Mouse (Mus musculus) heart, adult 2 months (tissue): ENCODE measurements around the gene Klhl20. TPM values are rescaled to one million over a fixed set of nuclear protein-coding genes. Genes with fewer than 3 reads are reported as not detected.
A peak's percentile ranks its signal among the peaks of the same experiment; 100 is the strongest.

Source experiments
- DNase-seq, 2 experiments: peaks; one replicate each; pipeline ENCODE4 v3.0.0; 2021
- H3K27ac ChIP-seq: fragments of 200-600 bp; 2 replicates; pipeline ENCODE4 v1.8.1; 2022
- H3K27me3 ChIP-seq: fragments of 200-500 bp; 2 replicates; pipeline ENCODE4 v1.6.1; 2012; ENCODE audit warnings: mild to moderate bottlenecking, low read length, inconsistent platforms, mixed read lengths; ENCODE audit not compliant: control insufficient read depth, insufficient read depth
- H3K36me3 ChIP-seq: fragments of 200-500 bp; 2 replicates; pipeline ENCODE4 v1.6.1; 2012; ENCODE audit warnings: low read length, inconsistent platforms; ENCODE audit not compliant: control insufficient read depth, insufficient read depth
- H3K4me1 ChIP-seq: fragments of 200-500 bp; 2 replicates; pipeline ENCODE4 v1.6.1; 2011; ENCODE audit warnings: low read length; ENCODE audit not compliant: control insufficient read depth, insufficient read depth
- H3K4me3 ChIP-seq: fragments of 200-600 bp; 2 replicates; pipeline ENCODE4 v1.8.1; 2022
- H3K79me2 ChIP-seq: fragments of 200-500 bp; replicated peaks from 2 replicates; pipeline ENCODE4 v1.6.1; 2012; ENCODE audit warnings: mild to moderate bottlenecking, inconsistent platforms, low read length, moderate library complexity, mixed read lengths; ENCODE audit not compliant: control insufficient read depth, insufficient read depth
- H3K9ac ChIP-seq: fragments of 200-500 bp; 2 replicates; pipeline ENCODE4 v1.6.1; 2012; ENCODE audit warnings: low read depth, mild to moderate bottlenecking, control low read depth, inconsistent platforms, low read length, mixed read lengths
- CTCF ChIP-seq: fragments of 200-600 bp; IDR thresholded peaks from 2 replicates; pipeline ENCODE4 v1.8.1; 2022; ENCODE audit warnings: antibody characterized with exemption, mild to moderate bottlenecking, moderate library complexity
- EP300 ChIP-seq: fragments of 200-500 bp; IDR thresholded peaks from 2 replicates; pipeline ENCODE4 v1.6.1; 2011; ENCODE audit warnings: low read depth, low read length, control low read depth; ENCODE audit not compliant: insufficient read depth
- POLR2A ChIP-seq: fragments of 200-500 bp; IDR thresholded peaks from 2 replicates; pipeline ENCODE4 v1.6.1; 2011; ENCODE audit warnings: mild to moderate bottlenecking, low read depth, low read length, control low read depth; ENCODE audit not compliant: insufficient read depth
- WGBS: fragments of 180-500 bp; shearing (Covaris S2); methylation state at CpG from one replicate; pipeline ENCODE4 v1.1.7; 2018; 5-methylcytosine and 5-hydroxymethylcytosine counted together
- intact Hi-C: fragments of 180-260 bp; cut with DNase I; formaldehyde crosslinking; loops from one replicate; pipeline ENCODE4 v1.15.1; 2025
- polyA plus RNA-seq: library from polyadenylated mRNA; depleted of rRNA; stranded (reverse); fragments of >200 nt; gene quantifications from 2 replicates; pipeline ENCODE4 v1.2.3, GENCODE M21; 2012
- total RNA-seq, 2 experiments: library from RNA; stranded (reverse); gene quantifications; 2 replicates each; pipeline ENCODE4 v1.2.3; 2021

Klhl20 gene
- total and polyA plus RNA-seq, 3 experiments = 7.3 to 10.6 (median 10.0) TPM

- TF ChIP-seq CTCF (peak; percentile 46), EP300 (peak; percentile 60; the same call in 1 of the 2 replicates), POLR2A (peak; percentile 70)
- no peaks in the 10 kb centered on the region for H3K36me3 ChIP-seq
- intact Hi-C loops = loop anchor here (2.0 kb wide), 2 partner anchors 36 to 60 kb away; partner anchors contain the start of genes Klhl20 and Zbtb37
- under 1% methylated on average over 57 of the region's 57 CpGs for WGBS
- no peaks in the 10 kb centered on the region for H3K79me2 ChIP-seq
- no peaks in the 10 kb centered on the region for H3K27me3 ChIP-seq
- DNase-seq = peak; percentile 96 to 98
- H3K4me1 ChIP-seq = peaks cover 4% of the 10 kb centered on the region
- H3K9ac ChIP-seq = peak within 1 kb of the TSS; percentile 73
- peak within 1 kb of the TSS; percentile 75 for H3K27ac ChIP-seq
- peak within 1 kb of the TSS; percentile 92 for H3K4me3 ChIP-seq
Observed at GRCm38 (mm10) chr1:161070352-161071271, 60.7 kb downstream of the Klhl20 start, which contains the start of the genes Dars2 and Cenpl. Gene Dars2 (minus strand): TSS chr1:161070658. Gene Cenpl (plus strand): TSS chr1:161070713.

- DNase-seq = no peak
- Histone ChIP-seq H3K27ac (no peak overlapping the region), H3K79me2 (no peaks in the 10 kb centered on the region), H3K27me3 (no peaks in the 10 kb centered on the region), H3K4me3 (no peak overlapping the region), H3K9ac (no peak overlapping the region), H3K36me3 (no peaks in the 10 kb centered on the region), H3K4me1 (no peaks in the 10 kb centered on the region)
- intact Hi-C loops = no loop called here
- 82% methylated on average over 1 of the region's 1 CpGs for WGBS
- no peak for TF ChIP-seq EP300
- no peak for TF ChIP-seq POLR2A
- TF ChIP-seq CTCF = no peak
Observed at GRCm38 (mm10) chr1:161063351-161063750, 68.0 kb downstream of the Klhl20 start.

- H3K36me3 ChIP-seq = no peaks in the 10 kb centered on the region
- TF ChIP-seq CTCF (no peak), EP300 (no peak), POLR2A (no peak)
- no peaks in the 10 kb centered on the region for H3K4me1 ChIP-seq
- H3K9ac ChIP-seq = no peak overlapping the region
- no peaks in the 10 kb centered on the region for H3K27me3 ChIP-seq
- 98% methylated on average over 1 of the region's 1 CpGs for WGBS
- DNase-seq = no peak
- no peaks in the 10 kb centered on the region for H3K79me2 ChIP-seq
- no peak overlapping the region for H3K4me3 ChIP-seq
- no peak overlapping the region for H3K27ac ChIP-seq
- intact Hi-C loops = no loop called here
Observed at GRCm38 (mm10) chr1:161057164-161057563, 74.1 kb downstream of the Klhl20 start.

- WGBS = 38% methylated on average over 3 of the region's 3 CpGs
- Histone ChIP-seq H3K9ac (no peak overlapping the region), H3K79me2 (no peaks in the 10 kb centered on the region), H3K27me3 (no peaks in the 10 kb centered on the region), H3K27ac (no peak overlapping the region), H3K4me3 (no peak overlapping the region), H3K4me1 (no peaks in the 10 kb centered on the region), H3K36me3 (no peaks in the 10 kb centered on the region; the same call in none of the 2 replicates)
- intact Hi-C loops = no loop called here
- TF ChIP-seq CTCF = no peak
- no peak for TF ChIP-seq EP300
- no peak for TF ChIP-seq POLR2A
- no peak for DNase-seq
Observed at GRCm38 (mm10) chr1:161046972-161047371, 84.3 kb downstream of the Klhl20 start.

GRCm38 (mm10) chr1:161041261-161042020 lies 89.9 kb downstream of the Klhl20 start:
- DNase-seq = no peak
- Histone ChIP-seq H3K79me2 (no peaks in the 10 kb centered on the region), H3K4me1 (peaks cover 4% of the 10 kb centered on the region), H3K4me3 (no peak overlapping the region), H3K27me3 (no peaks in the 10 kb centered on the region), H3K9ac (no peak overlapping the region), H3K36me3 (peaks cover 21% of the 10 kb centered on the region), H3K27ac (no peak overlapping the region)
- no peak for TF ChIP-seq EP300
- TF ChIP-seq CTCF = no peak
- no peak for TF ChIP-seq POLR2A
- intact Hi-C loops = no loop called here
- 87% methylated on average over 7 of the region's 7 CpGs for WGBS

GRCm38 (mm10) chr1:161040855-161041254 lies 90.5 kb downstream of the Klhl20 start:
- DNase-seq = no peak
- Histone ChIP-seq H3K4me3 (no peak overlapping the region), H3K27ac (no peak overlapping the region), H3K36me3 (peaks cover 27% of the 10 kb centered on the region), H3K27me3 (no peaks in the 10 kb centered on the region), H3K4me1 (peaks cover 8% of the 10 kb centered on the region), H3K79me2 (0 out of 2 replicates have a peak, but pooled peaks cover 2% of the 10 kb centered on the region), H3K9ac (no peak overlapping the region)
- no peak for TF ChIP-seq EP300
- TF ChIP-seq CTCF = no peak
- no peak for TF ChIP-seq POLR2A
- intact Hi-C loops = no loop called here
